Mouse (Mus musculus) heart, adult 2 months (tissue): ENCODE data around the gene Clcn6.

Source experiments
- CTCF ChIP-seq: fragments of 200-600 bp; IDR thresholded peaks from 2 replicates; pipeline ENCODE4 v1.8.1; 2022; ENCODE audit warnings: antibody characterized with exemption, mild to moderate bottlenecking, moderate library complexity
- POLR2A ChIP-seq: fragments of 200-500 bp; IDR thresholded peaks from 2 replicates; pipeline ENCODE4 v1.6.1; 2011; ENCODE audit warnings: mild to moderate bottlenecking, low read depth, low read length, control low read depth; ENCODE audit not compliant: insufficient read depth

- TF ChIP-seq CTCF: no peak
- TF ChIP-seq POLR2A: no peak
These were observed 36.6 kb upstream of the Clcn6 start for GRCm38 (mm10) chr4:148075259-148075658.
